Mouse (Mus musculus) gastrocnemius, adult 18-20 months (tissue): Measurements from ENCODE around the gene Crebl2. TPM values are rescaled to one million over a fixed set of nuclear protein-coding genes. Genes with fewer than 3 reads are reported as not detected.

Experiments
- DNase-seq: peaks from one replicate; pipeline ENCODE4 v3.0.0; 2021; ENCODE audit warnings: low spot score
- total RNA-seq, 2 experiments: library from RNA; stranded (reverse); gene quantifications; 2 replicates each; pipeline ENCODE4 v1.2.3; 2021

Crebl2 gene
- total RNA-seq, 2 experiments from 2014 or later: 12.4 to 14.2 TPM

DNA sequence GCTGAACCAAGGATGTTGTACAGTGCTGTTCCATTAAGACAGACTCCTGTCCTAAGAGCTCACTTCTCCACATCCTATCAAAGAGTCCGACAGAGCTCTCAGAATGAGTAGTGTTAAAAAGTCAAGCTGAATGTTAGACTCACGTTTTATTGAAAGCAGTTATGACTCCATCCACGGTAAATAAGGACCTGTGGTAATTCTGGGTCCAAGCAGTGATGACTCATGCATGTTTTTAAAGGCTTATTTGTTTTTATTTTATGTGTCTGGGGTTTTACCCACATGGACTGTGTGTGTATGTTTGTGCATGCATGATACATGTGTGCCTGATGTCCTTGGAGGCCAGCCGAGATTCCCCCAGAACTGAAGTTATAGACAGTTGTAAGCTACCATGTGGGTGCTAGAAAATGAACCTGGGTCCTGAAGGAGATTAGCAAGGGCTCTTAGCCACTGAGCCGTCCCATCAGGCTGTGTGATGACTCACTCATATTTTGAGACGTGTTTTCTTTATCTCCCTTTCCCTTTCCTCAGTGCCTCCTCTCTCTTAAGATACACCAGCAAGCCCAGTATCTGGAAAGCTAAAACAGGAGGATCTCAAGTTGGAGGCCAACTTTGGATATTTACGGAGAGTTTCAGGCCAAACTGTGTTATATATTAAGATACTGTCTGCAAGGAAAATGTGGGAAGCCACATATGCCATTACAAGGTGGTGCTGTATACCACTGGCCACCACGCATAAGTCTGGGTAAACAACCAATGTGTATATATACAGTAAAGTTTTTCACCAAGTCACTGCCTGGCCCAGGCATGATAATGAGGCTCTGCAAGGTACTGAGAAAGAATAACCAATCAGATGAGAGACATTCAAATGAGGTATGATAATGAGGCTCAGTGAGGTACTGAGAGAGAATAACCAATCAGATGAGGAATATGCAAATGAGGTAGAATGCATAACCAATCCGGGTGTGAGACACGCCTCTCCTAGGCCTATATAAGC lies 74.2 kb downstream of the Crebl2 start:
- no peak for DNase-seq

DNA sequence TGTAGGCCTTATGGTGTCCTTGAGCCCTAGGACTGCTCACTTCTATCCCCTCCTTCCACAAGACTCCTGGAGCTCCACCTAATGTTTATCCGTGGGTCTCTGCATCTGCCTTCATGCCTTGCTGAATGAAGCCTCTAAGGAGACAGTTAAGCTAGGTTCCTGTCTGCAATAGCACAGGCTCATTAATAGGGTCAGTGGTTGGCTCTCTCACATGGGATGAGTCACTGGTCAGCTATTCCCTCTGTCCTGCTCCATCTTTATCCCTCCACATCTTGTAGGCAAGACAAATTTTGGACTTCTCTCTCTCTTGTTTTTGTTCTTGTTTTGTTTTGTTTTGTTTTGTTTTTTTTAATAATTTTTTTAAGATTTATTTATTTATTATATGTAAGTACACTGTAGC lies 75.9 kb downstream of the Crebl2 start:
- no peak for DNase-seq

Other genes with a start within 250 kb of the Crebl2 start
- under 1 TPM; 0.82 to 0.90 TPM for gene Mansc1, start 197.7 kb upstream of the Crebl2 start, total RNA-seq
- gene Borcs5, start 190.6 kb upstream of the Crebl2 start, total RNA-seq: 10 to 100 TPM; 17.2 to 17.5 TPM
- gene Dusp16, start 37.5 kb upstream of the Crebl2 start, total RNA-seq: 10 to 100 TPM; 12.2 to 16.7 TPM
- gene Gpr19, start 68.4 kb downstream of the Crebl2 start, total RNA-seq: 1 to 10 TPM; 4.2 to 5.1 TPM
- 10 to 100 TPM; 32.2 to 34.1 TPM for gene Cdkn1b, start 90.2 kb downstream of the Crebl2 start, total RNA-seq
- 1 to 10 TPM; 1.6 to 4.9 TPM for gene Apold1, start 151.6 kb downstream of the Crebl2 start, total RNA-seq
- gene Ddx47, start 181.5 kb downstream of the Crebl2 start, total RNA-seq: 10 to 100 TPM; 24.3 to 24.9 TPM
- gene Gprc5a, start 235.5 kb downstream of the Crebl2 start, total RNA-seq: 1 to 10 TPM in 1 of 2 experiments, under 1 TPM in 1; 0.96 to 1.6 TPM